Mouse (Mus musculus) E14TG2a.4 (cell line): ENCODE results near the gene Gabarap.

Experiments used
- CTCF ChIP-seq: conservative IDR thresholded peaks from 2 replicates; pipeline ENCODE4 v1.5.1; 2014; ENCODE audit warnings: low read length
- POU5F1 ChIP-seq: IDR thresholded peaks from 2 replicates; pipeline ENCODE4 v1.6.1; 2014; ENCODE audit warnings: low read length, borderline replicate concordance

DNA sequence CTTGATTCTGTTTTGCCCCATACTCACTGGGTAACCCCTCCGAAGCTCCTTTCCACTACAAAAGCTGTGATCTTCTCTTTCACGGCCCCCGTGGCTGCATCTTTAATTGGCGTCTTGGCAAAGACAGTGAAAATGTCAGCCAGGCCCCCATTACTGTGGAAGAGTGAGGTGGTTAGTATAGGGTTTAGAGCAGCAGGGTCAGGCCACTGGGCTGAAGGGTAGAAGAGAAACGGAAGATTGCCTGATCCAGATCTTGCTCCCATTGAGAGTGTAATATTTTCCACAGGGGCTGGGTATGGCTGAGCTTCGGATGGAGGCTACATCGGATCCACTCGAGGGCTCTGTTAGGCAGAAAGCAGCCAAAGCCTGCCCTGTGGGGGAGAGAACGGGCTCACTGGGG, 22.0 kb downstream of the Gabarap start:
- TF ChIP-seq CTCF (no peak), POU5F1 (no peak)
